In genomic region chr3:130887540-130888312, GRCm38 (mm10) we compare ENCODE assay signal across 8 mouse cellular contexts.
A peak's percentile ranks its signal among the peaks of the same experiment; 100 is the strongest.
DNase-seq lines count a peak whose midpoint lies in the region; ATAC-seq and TF ChIP-seq lines count a peak whose summit lies in the region.

No protein-coding gene starts in this region.

- H3K4me3 ChIP-seq in midbrain, postnatal 0 days (ENCODE audit: low read depth, low read length): no peak overlapping the region
- no peak overlapping the region for H3K4me3 ChIP-seq in midbrain, embryonic 16.5 days (ENCODE audit: low read depth, low read length)
- no peak overlapping the region for H3K4me3 ChIP-seq in lung, postnatal 0 days (ENCODE audit: low read depth, low read length)
- no peak overlapping the region for H3K4me3 ChIP-seq in forebrain, embryonic 11.5 days (ENCODE audit: low read depth, low read length)
- no peak overlapping the region for H3K4me3 ChIP-seq in heart, embryonic 12.5 days

- DNase-seq in adrenal gland, postnatal 14 days: peak; percentile 47
- DNase-seq in adrenal gland, postnatal 4 days (ENCODE audit: low spot score in 2 of 2): no peak
- DNase-seq in midbrain, postnatal 0 days (ENCODE audit: low spot score): no peak
- DNase-seq in lung, postnatal 0 days (ENCODE audit: low spot score): no peak
- peak; percentile 58 to 62 for DNase-seq in thymus, postnatal 36 days
- DNase-seq in forebrain, embryonic 11.5 days (ENCODE audit: low spot score): no peak

- H3K9ac ChIP-seq in midbrain, postnatal 0 days (replicated peaks; ENCODE audit: low read length, poor library complexity, severe bottlenecking): no peak overlapping the region
- no peak overlapping the region for H3K9ac ChIP-seq in midbrain, embryonic 16.5 days (ENCODE audit: low read depth, low read length)
- no peak overlapping the region for H3K9ac ChIP-seq in lung, postnatal 0 days (replicated peaks; ENCODE audit: low read depth)
- H3K9ac ChIP-seq in forebrain, embryonic 11.5 days (ENCODE audit: low read length): no peak overlapping the region
- H3K9ac ChIP-seq in heart, embryonic 12.5 days: no peak overlapping the region

- WGBS in midbrain, postnatal 0 days: 84% methylated on average over 3 of the region's 3 CpGs
- WGBS in midbrain, embryonic 16.5 days: 81% methylated on average over 3 of the region's 3 CpGs
- 85% methylated on average over 3 of the region's 3 CpGs for WGBS in lung, postnatal 0 days
- 79% methylated on average over 3 of the region's 3 CpGs for WGBS in forebrain, embryonic 11.5 days
- 84% methylated on average over 3 of the region's 3 CpGs for WGBS in heart, embryonic 12.5 days

- peak; percentile 64 for TF ChIP-seq CTCF in midbrain, postnatal 0 days (IDR thresholded peaks at IDR 0.05)
- peak; percentile 62 for TF ChIP-seq CTCF in lung, postnatal 0 days (IDR thresholded peaks at IDR 0.05)

- no peak overlapping the region for H3K4me2 ChIP-seq in midbrain, postnatal 0 days (ENCODE audit: low read depth, low read length, poor library complexity, severe bottlenecking)
- H3K4me2 ChIP-seq in midbrain, embryonic 16.5 days (ENCODE audit: low read length): no peak overlapping the region
- no peak overlapping the region for H3K4me2 ChIP-seq in lung, postnatal 0 days (replicated peaks; ENCODE audit: low read depth, low read length)
- H3K4me2 ChIP-seq in forebrain, embryonic 11.5 days (ENCODE audit: low read depth, low read length, severe bottlenecking): no peak overlapping the region
- no peak overlapping the region for H3K4me2 ChIP-seq in heart, embryonic 12.5 days

- H3K27ac ChIP-seq in midbrain, postnatal 0 days (ENCODE audit: low read depth, low read length): no peak overlapping the region
- H3K27ac ChIP-seq in midbrain, embryonic 16.5 days (ENCODE audit: low read length): no peak overlapping the region
- no peak overlapping the region for H3K27ac ChIP-seq in lung, postnatal 0 days (ENCODE audit: low read length)
- H3K27ac ChIP-seq in forebrain, embryonic 11.5 days (ENCODE audit: low read depth, low read length): no peak overlapping the region
- no peak overlapping the region for H3K27ac ChIP-seq in heart, embryonic 12.5 days (ENCODE audit: poor library complexity, severe bottlenecking)

- H3K36me3 ChIP-seq in midbrain, postnatal 0 days (ENCODE audit: insufficient read depth, low read length): no peaks in the 10 kb centered on the region
- H3K36me3 ChIP-seq in midbrain, embryonic 16.5 days (ENCODE audit: control insufficient read depth, insufficient read depth, low read length): no peaks in the 10 kb centered on the region
- H3K36me3 ChIP-seq in lung, postnatal 0 days (ENCODE audit: insufficient read depth, low read length): no peaks in the 10 kb centered on the region
- no peaks in the 10 kb centered on the region for H3K36me3 ChIP-seq in forebrain, embryonic 11.5 days (ENCODE audit: control insufficient read depth, insufficient read depth, low read length)
- H3K36me3 ChIP-seq in heart, embryonic 12.5 days: 0 out of 2 replicates have a peak, but pooled peaks cover 3% of the 10 kb centered on the region

- no peaks in the 10 kb centered on the region for H3K4me1 ChIP-seq in midbrain, postnatal 0 days (ENCODE audit: insufficient read depth, low read length)
- no peaks in the 10 kb centered on the region for H3K4me1 ChIP-seq in midbrain, embryonic 16.5 days (ENCODE audit: control insufficient read depth, insufficient read depth, low read length)
- no peaks in the 10 kb centered on the region for H3K4me1 ChIP-seq in lung, postnatal 0 days (ENCODE audit: insufficient read depth, low read depth, low read length)
- H3K4me1 ChIP-seq in forebrain, embryonic 11.5 days (replicated peaks; ENCODE audit: control insufficient read depth, insufficient read depth, low read length): no peaks in the 10 kb centered on the region
- H3K4me1 ChIP-seq in heart, embryonic 12.5 days (replicated peaks): peaks cover 10% of the 10 kb centered on the region

- H3K9me3 ChIP-seq in midbrain, postnatal 0 days (ENCODE audit: low read length): no peaks in the 10 kb centered on the region
- H3K9me3 ChIP-seq in midbrain, embryonic 16.5 days (replicated peaks; ENCODE audit: control insufficient read depth, low read length, poor library complexity, severe bottlenecking): no peaks in the 10 kb centered on the region
- H3K9me3 ChIP-seq in lung, postnatal 0 days (ENCODE audit: low read length): no peaks in the 10 kb centered on the region
- H3K9me3 ChIP-seq in forebrain, embryonic 11.5 days (ENCODE audit: control insufficient read depth, low read length): peaks cover 3% of the 10 kb centered on the region; the same call in 1 of the 2 replicates
- H3K9me3 ChIP-seq in heart, embryonic 12.5 days (replicated peaks): peaks cover 10% of the 10 kb centered on the region

- TF ChIP-seq EP300 in lung, postnatal 0 days (IDR thresholded peaks at IDR 0.05): no peak

- H3K27me3 ChIP-seq in midbrain, postnatal 0 days (ENCODE audit: insufficient read depth, low read length): no peaks in the 10 kb centered on the region
- H3K27me3 ChIP-seq in midbrain, embryonic 16.5 days (ENCODE audit: control insufficient read depth, insufficient read depth, low read depth, low read length): no peaks in the 10 kb centered on the region
- no peaks in the 10 kb centered on the region for H3K27me3 ChIP-seq in lung, postnatal 0 days (replicated peaks; ENCODE audit: insufficient read depth, low read length)
- H3K27me3 ChIP-seq in forebrain, embryonic 11.5 days (ENCODE audit: control insufficient read depth, insufficient read depth, low read length): no peaks in the 10 kb centered on the region
- no peaks in the 10 kb centered on the region for H3K27me3 ChIP-seq in heart, embryonic 12.5 days (replicated peaks)

- ATAC-seq in midbrain, postnatal 0 days (ENCODE audit: low FRiP score): no peak
- no peak for ATAC-seq in midbrain, embryonic 16.5 days
- no peak for ATAC-seq in lung, postnatal 0 days
- no peak for ATAC-seq in forebrain, embryonic 11.5 days (replicated peaks; ENCODE audit: low FRiP score)
- no peak for ATAC-seq in heart, embryonic 12.5 days (ENCODE audit: insufficient number of reproducible peaks, low FRiP score)

Comparison
In these comparisons a context has a peak if more than half of its experiments do, and no peak if none do; other contexts are left out.
1. DNase-seq: peak in adrenal gland, postnatal 14 days (single experiment) and thymus, postnatal 36 days (2 of 2); none in adrenal gland, postnatal 4 days (0 of 2), midbrain, postnatal 0 days (single experiment), lung, postnatal 0 days (single experiment) and forebrain, embryonic 11.5 days (single experiment).